Mouse (Mus musculus) splenic B cell, adult 2 months (primary cell): ENCODE measurements around the gene Src.

Experiments
- DNase-seq: peaks from one replicate; pipeline ENCODE4 v3.0.0-alpha.2; 2011; ENCODE audit warnings: low read depth, low spot score
- H3K27me3 ChIP-seq: 2 replicates; pipeline ENCODE4 v1.6.1; 2012; ENCODE audit warnings: mild to moderate bottlenecking, low read length, moderate library complexity, mixed read lengths; ENCODE audit not compliant: control insufficient read depth, poor library complexity, insufficient read depth, severe bottlenecking
- H3K36me3 ChIP-seq: 2 replicates; pipeline ENCODE4 v1.6.1; 2012; ENCODE audit warnings: mild to moderate bottlenecking, low read length, moderate library complexity, mixed read lengths; ENCODE audit not compliant: control insufficient read depth, poor library complexity, insufficient read depth, severe bottlenecking

Gene Src

DNA sequence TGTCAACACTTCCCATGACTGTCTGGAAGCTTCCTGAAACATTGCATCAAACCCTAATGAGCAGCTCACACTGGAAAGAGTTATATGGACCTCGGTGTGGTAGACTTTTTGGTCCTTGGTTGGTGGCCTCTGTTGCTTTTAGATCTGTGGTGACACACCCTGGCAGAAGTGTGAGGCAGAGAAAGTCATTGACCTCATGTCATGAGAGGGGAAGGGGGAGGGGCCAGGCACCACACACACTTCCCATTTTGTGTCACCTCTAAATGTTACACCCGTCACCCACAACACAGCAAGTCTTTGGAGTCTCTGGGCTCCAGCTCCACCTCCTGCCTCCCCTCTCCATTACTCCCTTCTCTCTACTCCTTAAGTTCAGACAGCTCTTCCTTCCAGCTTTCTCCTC, 82.1 kb downstream of the Src start:
- DNase-seq: peak; percentile 7
- Histone ChIP-seq H3K36me3 (no peaks in the 10 kb centered on the region), H3K27me3 (no peaks in the 10 kb centered on the region)

DNA sequence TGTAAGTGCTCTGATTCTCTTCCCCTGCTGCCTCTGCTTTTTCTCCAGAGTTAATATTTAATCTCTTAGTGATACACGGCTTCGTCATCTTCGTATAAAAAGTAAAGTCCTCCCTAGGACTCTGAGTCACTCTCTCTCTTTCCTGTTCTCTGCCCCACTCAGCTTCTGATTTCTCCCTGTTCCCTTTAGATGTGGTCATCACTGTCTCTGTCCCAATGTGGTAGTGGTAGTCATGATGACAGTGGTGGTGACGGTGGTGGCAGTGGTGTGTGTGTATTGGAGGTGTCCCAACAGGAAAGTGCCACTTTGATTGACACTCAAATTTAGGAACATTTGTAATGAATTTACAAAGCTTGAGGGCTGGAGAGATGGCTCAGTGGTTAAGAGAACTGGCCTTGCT, 83.1 kb downstream of the Src start:
- no peak for DNase-seq
- H3K36me3 ChIP-seq: no peaks in the 10 kb centered on the region

DNA sequence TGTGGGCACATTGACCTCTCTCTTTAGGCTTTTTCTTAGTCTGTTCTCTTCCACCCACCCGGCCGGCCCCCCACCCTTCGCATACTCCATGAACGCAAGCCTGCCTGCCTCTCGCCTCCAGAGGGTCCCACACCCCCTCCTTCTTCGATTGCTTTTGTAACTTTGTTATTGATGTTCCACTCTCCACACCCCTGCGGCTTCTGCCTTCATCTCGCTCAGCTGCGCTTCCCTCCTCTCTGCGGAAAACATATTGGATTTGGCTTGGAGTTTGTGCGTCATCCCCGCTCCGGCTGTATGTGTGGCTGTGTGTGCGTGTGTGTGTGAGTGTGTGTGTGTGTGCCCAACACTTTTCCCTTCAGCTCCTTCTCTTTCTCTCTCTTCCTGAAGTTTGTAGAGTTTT, 88.5 kb downstream of the Src start:
- no peak for DNase-seq
- no peaks in the 10 kb centered on the region for H3K36me3 ChIP-seq
- H3K27me3 ChIP-seq: no peaks in the 10 kb centered on the region

More for the DNA sequence above, 83.1 kb downstream of the Src start:
- H3K27me3 ChIP-seq: no peaks in the 10 kb centered on the region

DNA sequence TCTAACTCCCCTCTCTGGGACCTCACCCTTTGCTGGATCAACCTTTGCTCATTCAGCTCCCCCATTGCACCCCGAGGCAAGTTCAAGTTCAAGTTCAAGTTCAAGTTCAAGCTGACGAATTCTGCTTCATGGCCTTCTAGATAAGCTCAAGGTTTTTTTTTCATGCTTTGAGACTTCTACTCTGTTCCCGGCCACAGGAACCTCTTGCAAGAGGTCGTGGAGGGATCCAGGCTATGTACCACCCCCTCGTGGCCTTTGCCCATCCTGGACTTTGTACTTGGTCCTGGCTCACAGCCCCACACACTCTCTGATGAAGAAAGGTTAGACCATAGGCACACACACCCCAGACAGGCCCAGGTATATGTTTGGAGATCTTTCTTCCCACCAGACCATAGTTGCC, 90.9 kb downstream of the Src start:
- Histone ChIP-seq H3K27me3 (no peaks in the 10 kb centered on the region), H3K36me3 (no peaks in the 10 kb centered on the region)
- DNase-seq: no peak

DNA sequence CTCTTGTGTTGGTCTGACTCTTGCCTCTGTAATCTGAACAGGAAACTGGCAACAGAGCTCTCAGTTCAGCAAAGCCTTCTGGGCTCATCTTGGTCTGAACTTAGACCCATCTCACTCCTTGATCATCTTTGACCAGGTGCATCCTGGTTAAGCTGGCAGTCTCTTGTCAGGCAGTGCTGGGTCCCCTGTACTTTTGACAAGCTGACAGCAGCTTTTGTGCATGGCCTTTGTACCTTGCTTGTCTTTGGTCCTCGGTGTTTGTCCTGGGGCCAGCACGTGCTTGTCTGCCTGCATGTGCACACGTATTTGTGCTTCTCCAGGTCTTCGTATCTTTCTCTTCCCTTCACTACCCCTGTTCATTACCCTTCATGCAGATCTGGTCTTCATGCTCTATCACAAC, 91.8 kb downstream of the Src start:
- DNase-seq: no peak
- Histone ChIP-seq H3K27me3 (no peaks in the 10 kb centered on the region), H3K36me3 (no peaks in the 10 kb centered on the region)

DNA sequence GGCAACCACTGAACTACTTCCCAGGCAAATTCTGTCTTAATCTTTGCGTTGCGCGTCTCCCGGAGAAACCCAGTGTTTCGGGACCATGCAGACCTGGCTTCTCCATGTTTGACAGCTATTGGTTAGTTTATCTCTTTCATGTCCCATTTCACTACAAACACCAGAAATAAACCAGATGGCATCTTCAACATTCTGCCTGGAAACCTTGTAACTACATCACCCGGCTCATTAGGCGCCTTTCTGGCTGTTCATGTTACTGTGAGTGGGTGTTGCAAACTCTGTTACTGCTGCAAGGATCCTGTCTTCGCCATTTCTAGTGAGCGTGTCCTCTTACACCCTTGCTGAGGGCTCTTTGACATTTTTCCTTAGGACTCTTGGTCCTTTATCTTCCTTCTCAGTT, 94.6 kb downstream of the Src start:
- H3K27me3 ChIP-seq: no peaks in the 10 kb centered on the region
- no peak for DNase-seq
- H3K36me3 ChIP-seq: no peaks in the 10 kb centered on the region

DNA sequence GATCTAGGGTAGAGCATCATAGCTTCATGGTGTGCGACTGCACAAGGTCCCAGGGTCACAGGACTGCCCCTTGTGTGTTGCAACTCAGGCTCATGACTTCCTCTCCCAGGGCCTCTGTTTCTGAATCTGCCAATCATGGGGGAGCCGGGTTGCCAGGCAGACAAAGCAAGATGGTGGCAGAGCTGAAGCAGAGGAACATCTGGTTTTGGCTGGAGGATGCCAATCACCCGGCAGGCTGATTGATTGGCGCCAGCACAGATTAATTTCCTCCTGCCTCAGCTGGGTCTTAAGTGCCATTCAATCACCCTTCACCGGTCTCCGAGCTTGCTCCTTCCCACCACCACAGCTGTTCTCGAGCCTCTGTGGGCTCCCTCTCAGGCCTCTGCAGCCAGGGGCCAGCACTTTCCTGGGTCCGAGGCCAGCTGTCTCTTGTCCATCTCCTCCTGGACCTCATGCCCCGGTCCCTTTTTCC, 95.5 kb downstream of the Src start:
- Histone ChIP-seq H3K27me3 (no peaks in the 10 kb centered on the region), H3K36me3 (no peaks in the 10 kb centered on the region)
- DNase-seq: no peak

DNA sequence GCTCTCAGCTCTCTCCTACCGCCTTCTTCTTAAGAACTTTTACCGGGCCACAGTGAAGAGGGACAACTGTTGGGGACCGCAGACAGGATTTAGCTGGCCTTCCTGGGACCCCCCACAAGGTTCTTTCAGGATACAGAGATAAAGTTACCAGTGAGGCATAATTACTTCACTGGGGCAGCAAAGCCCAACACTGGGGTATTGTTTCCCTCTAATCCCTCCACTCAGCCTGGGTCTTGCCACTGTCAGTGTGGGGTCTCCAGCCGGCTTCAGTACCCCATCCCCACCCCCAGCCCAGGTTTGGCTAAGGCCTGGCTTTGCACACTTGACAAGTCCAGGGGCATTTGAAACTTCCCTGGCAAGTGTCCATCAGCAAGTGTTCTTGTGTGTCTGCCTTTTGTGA, 96.1 kb downstream of the Src start:
- no peak for DNase-seq
- H3K27me3 ChIP-seq: no peaks in the 10 kb centered on the region
- no peaks in the 10 kb centered on the region for H3K36me3 ChIP-seq

DNA sequence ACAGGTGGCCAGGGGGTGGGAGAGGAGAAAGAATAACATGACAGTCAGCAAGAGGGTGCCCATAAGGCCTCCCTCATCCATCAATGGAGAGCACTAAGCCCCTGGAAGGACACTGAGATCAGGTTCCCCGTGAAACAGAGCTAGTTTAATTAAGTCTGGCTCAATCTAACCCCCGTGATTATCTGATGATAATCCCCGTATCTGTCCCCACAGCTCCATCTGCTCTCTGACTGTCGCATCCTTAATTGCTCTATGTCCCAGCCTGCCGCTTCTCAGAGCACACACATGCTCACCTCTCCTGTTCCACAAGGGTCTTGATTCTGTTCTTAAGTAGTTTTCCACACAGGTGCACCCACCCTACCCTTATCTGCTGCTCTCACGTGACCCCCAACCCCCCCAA, 99.3 kb downstream of the Src start:
- Histone ChIP-seq H3K36me3 (no peaks in the 10 kb centered on the region), H3K27me3 (no peaks in the 10 kb centered on the region)
- DNase-seq: no peak

DNA sequence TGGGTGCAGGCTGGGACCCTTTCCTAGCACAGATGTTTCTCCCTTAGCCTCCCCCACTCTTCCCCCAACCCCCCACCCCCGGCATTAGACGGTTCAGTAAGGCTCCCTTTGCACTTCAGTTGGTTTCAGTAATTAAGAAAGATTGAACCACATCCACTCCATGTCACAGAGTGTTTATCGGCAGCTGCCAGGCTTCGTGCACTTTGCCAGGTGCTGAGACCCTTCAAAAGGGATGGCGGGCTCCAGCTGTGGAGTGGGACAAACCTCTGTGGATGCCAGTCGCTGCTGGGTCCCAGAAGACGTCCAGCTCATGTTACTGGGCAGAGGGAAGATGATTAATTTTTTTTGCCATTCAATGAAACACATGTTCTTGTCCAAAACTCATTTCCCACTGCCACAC, 100.2 kb downstream of the Src start:
- H3K36me3 ChIP-seq: no peaks in the 10 kb centered on the region
- H3K27me3 ChIP-seq: no peaks in the 10 kb centered on the region
- no peak for DNase-seq

DNA sequence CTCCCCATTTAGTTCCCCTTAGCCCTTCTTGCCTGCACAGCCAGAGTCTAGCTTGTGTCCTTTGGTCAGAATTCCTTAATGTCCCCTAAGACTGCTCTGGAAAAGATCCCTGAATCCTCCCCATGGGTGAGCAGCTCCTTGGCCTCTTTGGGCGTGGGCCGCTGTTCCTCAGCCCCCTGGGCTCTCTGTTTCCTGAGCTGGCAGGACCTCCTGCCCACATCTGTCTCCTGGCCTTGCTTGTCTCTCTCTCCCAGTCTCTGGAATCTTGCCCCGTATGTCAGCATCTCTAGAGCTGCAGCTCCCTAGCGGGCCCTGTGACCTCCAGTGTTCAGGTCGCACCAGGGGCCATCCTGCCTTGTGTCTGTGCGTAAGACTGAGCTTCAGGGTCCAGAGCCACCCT, 101.2 kb downstream of the Src start:
- no peaks in the 10 kb centered on the region for H3K36me3 ChIP-seq
- no peak for DNase-seq
- no peaks in the 10 kb centered on the region for H3K27me3 ChIP-seq

DNA sequence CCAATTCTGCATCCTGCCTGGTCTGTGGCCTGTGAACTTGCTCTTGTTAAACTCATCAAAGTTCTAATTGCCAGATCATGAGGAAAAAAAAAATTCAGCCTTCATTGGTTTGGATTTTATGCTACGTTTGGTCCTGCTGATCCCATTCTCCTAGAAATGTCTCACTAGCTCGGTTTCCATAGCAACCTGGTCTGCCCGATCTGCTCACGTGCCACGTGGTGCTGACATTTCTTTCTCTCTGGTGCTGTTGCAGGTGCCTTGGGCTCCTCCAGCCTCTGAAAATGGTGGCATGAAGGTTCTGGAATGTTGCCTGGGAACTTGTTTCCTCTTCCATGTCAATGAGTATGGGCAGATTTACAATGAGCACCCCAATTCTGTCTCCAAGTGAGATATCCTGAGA, 102.3 kb downstream of the Src start:
- Histone ChIP-seq H3K27me3 (no peaks in the 10 kb centered on the region), H3K36me3 (no peaks in the 10 kb centered on the region)
- DNase-seq: no peak
